Mouse (Mus musculus): ENCODE data around the gene Dusp1.

DNA sequence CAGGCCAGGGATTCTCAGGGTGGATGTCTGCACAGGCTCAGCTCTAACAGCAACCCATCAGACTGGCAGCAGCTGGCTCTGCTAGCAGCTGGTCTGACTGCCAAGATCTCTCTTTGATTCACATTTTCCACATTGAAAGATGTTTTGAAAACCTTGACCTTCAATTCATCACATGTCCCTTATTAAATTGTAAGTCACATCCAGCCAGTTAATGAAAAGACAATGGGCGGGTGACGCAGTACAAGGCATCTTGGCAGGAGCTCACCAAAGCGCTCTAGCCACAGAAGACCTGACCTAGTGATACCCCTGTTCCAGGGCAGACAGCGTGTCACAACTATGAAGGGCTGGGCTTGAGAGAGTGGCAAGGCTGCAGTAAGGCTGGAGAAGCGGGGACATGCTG, 20.4 kb upstream of the Dusp1 start:
- TF ChIP-seq CTCF (IDR thresholded peaks at IDR 0.05; ENCODE audit: low read depth) = no peak
- no peak for TF ChIP-seq EP300 (IDR thresholded peaks at IDR 0.05; ENCODE audit: low read depth)
